Mouse (Mus musculus): ENCODE measurements around the gene Yrdc. TPM values are rescaled to one million over a fixed set of nuclear protein-coding genes. Genes with fewer than 3 reads are reported as not detected.

Gene Yrdc
- polyA plus RNA-seq, 1 experiment = 15.0 TPM

DNA sequence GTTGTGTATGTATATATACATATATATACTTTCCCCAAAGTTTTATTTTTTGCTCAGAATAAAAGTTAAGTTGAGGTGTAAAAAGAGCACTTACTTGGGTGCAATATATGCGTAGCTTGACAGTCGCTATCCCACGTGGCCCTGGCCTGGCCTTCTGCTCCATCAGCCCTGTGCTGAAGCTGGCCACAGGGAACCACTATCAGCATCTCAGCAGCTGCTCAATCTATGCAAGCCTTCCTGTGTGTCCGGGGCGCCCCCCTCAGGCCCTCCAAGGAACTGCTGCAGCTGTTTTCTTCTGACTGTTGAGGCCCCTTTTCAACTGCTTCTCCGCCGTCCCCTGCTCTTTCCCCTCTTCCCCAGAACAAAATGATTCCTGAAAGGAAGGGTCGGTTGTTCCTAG lies 2.9 kb upstream of the Yrdc start:
- H3K4me3 ChIP-seq (replicated peaks) = peak overlapping the region; percentile 56
- H3K9me3 ChIP-seq = no peaks in the 10 kb centered on the region
- peaks cover 57% of the 10 kb centered on the region for H3K36me3 ChIP-seq (replicated peaks; ENCODE audit: low read length)
- H3K4me1 ChIP-seq = peaks cover 64% of the 10 kb centered on the region
- TF ChIP-seq GATA1 (IDR thresholded peaks at IDR 0.05; ENCODE audit: borderline replicate concordance, low read length) = peak; percentile 3; the same call in 1 of the 3 replicates
- no peak for TF ChIP-seq FLI1 (IDR thresholded peaks at IDR 0.05; ENCODE audit: low read length)
- no peaks in the 10 kb centered on the region for H3K27me3 ChIP-seq (replicated peaks)

DNA sequence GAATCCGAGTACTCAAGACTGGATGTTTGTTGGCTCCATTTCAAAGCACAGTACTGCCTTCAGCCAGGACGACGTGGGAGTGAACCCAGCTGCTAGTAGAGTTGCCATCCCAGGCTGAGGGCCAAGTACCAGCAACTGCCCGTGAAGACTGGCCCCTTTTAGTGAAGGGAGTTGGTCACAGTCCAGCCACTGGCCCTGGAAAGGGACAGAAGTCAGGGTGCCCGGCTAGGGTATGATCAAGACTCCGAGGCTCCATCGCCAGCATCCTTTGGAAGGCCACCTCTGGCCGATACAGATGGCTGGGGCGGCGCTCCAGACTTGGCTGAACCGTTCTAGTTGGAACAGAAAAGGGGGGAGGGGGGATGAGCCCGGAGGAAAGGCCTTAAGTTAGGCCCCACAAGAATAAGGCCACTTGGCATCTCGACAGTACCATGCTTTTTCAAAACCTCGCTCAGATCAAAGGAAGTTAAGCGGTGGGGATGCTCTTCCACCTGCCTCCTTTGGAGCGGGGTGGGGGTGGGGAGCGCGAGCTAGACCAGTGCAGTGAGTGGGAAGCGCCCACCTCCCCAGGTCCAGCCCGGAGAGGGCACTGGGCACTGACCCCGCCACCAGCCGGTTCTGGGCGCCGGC lies 733 bp upstream of the Yrdc start:
- no peak for TF ChIP-seq FLI1 (IDR thresholded peaks at IDR 0.05; ENCODE audit: low read length)
- no peak for TF ChIP-seq GATA1 (IDR thresholded peaks at IDR 0.05; ENCODE audit: borderline replicate concordance, low read length)
- Histone ChIP-seq H3K9me3 (no peaks in the 10 kb centered on the region), H3K27me3 (replicated peaks) (no peaks in the 10 kb centered on the region), H3K36me3 (replicated peaks; ENCODE audit: low read length) (peaks cover 57% of the 10 kb centered on the region), H3K4me1 (peaks cover 70% of the 10 kb centered on the region), H3K4me3 (replicated peaks) (peak overlapping the region; percentile 96)

DNA sequence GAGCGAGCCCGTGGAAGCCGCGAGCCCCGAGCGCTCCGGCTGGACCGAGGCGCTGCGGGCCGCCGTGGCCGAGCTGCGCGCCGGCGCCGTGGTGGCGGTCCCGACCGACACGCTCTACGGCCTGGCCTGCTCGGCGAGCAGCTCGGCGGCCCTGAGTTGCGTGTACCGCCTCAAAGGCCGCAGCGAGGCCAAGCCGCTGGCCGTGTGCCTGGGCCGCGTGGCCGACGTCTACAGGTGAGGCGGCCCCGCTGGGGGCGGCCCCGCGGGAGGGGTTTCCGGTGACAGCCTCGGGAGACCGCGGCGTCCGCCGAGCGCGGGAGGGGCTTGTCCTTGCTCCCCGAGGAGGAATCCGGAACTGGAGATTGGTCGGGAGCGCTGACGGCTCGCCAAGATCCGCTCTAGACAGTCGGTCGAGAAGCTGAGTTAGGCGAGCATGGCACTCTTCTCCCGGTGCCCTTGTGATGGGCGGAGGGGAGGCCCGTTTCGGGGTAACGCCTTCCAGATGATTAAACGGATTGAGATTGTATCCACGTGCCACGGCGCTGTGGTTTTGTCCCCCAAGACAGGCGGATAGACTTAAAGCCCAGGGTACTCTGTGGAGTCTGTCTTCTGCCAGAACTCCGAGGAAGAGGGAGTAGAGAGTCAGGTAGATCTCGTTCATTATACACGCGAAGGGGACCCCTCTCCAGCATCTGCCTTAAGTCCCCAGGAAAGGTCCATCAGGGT lies 617 bp downstream of the Yrdc start, which contains the start of gene 1110065P20Rik:
TSS of gene 1110065P20Rik (minus strand) at position 264 of the 726 bp plus-strand sequence.
- H3K9me3 ChIP-seq = no peaks in the 10 kb centered on the region
- peaks cover 58% of the 10 kb centered on the region for H3K36me3 ChIP-seq (replicated peaks; ENCODE audit: low read length)
- no peaks in the 10 kb centered on the region for H3K27me3 ChIP-seq (replicated peaks)
- H3K4me3 ChIP-seq (replicated peaks) = peak within 1 kb of the TSS; percentile 96
- no peak for TF ChIP-seq FLI1 (IDR thresholded peaks at IDR 0.05; ENCODE audit: low read length)
- no peak for TF ChIP-seq GATA1 (IDR thresholded peaks at IDR 0.05; ENCODE audit: borderline replicate concordance, low read length)
- H3K4me1 ChIP-seq = peaks cover 58% of the 10 kb centered on the region

DNA sequence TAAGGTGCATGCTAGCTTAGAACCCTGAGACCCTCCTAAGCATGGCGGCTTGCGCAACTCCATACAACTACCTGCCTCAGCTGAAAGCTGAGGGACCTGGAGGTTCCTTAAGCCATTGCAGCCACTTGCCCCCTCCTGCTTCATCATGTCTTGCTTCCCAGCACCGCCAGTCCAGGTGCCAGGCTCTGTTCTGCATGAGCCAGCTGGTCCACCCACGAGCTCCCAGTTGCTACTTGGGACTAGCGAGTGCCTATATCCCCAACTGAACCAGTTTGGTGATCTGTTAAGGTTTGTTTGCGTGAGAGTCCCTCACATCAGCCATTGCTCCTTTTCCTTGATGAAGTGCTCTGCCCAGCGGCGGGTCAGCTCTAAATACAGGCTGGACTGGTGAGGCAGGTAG lies 5.8 kb downstream of the Yrdc start:
- no peak for TF ChIP-seq FLI1 (IDR thresholded peaks at IDR 0.05; ENCODE audit: low read length)
- no peak for TF ChIP-seq GATA1 (IDR thresholded peaks at IDR 0.05; ENCODE audit: borderline replicate concordance, low read length)
- Histone ChIP-seq H3K4me3 (replicated peaks) (no peak overlapping the region), H3K27me3 (replicated peaks) (peaks cover 17% of the 10 kb centered on the region), H3K9me3 (no peaks in the 10 kb centered on the region; the same call in 1 of the 2 replicates), H3K36me3 (replicated peaks; ENCODE audit: low read length) (peaks cover 57% of the 10 kb centered on the region), H3K4me1 (peaks cover 26% of the 10 kb centered on the region)

DNA sequence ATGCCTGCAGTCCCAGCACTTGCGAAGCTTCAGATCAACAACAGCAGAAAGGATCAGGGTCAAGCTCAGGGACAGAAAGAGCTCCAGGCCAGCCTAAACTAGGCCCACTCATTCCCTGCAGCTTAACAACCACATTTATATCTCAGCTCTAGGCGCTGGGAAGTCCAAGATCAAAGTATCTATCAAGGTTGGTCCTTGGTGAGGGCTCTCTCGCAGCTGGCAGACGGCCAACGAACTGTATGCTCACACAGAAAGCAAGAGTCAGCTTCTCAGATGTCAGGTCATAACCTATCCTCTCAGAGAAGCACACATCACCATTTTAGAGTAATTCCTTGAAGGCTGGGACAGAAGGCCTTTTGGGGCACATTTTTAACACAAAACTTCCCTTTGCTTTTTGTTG lies 7.9 kb downstream of the Yrdc start:
- TF ChIP-seq FLI1 (IDR thresholded peaks at IDR 0.05; ENCODE audit: low read length) = no peak
- no peak for TF ChIP-seq GATA1 (IDR thresholded peaks at IDR 0.05; ENCODE audit: borderline replicate concordance, low read length)
- Histone ChIP-seq H3K9me3 (peaks cover 9% of the 10 kb centered on the region), H3K4me3 (replicated peaks) (no peak overlapping the region), H3K36me3 (replicated peaks; ENCODE audit: low read length) (peaks cover 41% of the 10 kb centered on the region), H3K4me1 (peaks cover 16% of the 10 kb centered on the region), H3K27me3 (replicated peaks) (peaks cover 37% of the 10 kb centered on the region)

DNA sequence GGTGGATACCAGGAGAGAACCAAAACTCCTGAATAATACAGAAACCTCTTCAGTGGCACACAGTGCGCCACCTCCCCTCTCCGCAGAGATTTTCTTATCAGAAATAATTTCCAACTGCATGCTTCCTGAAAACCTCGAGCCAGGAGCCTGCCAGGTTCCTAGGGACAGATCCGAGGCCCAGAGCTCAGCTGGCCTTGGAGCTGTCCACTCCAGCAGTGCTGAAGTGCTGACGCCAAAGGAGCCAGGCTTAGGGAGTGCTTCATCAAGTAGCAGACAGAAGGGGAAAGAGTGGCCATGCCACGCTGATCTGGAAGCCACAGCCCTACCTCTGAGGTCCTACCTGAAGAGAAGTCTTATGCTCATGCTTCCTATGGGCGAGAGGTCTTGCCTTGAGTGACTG lies 10.0 kb downstream of the Yrdc start:
- Histone ChIP-seq H3K4me3 (replicated peaks) (no peak overlapping the region), H3K4me1 (peaks cover 12% of the 10 kb centered on the region), H3K9me3 (peaks cover 17% of the 10 kb centered on the region), H3K36me3 (replicated peaks; ENCODE audit: low read length) (peaks cover 20% of the 10 kb centered on the region), H3K27me3 (replicated peaks) (peaks cover 47% of the 10 kb centered on the region)
- no peak for TF ChIP-seq GATA1 (IDR thresholded peaks at IDR 0.05; ENCODE audit: borderline replicate concordance, low read length)
- no peak for TF ChIP-seq FLI1 (IDR thresholded peaks at IDR 0.05; ENCODE audit: low read length)

DNA sequence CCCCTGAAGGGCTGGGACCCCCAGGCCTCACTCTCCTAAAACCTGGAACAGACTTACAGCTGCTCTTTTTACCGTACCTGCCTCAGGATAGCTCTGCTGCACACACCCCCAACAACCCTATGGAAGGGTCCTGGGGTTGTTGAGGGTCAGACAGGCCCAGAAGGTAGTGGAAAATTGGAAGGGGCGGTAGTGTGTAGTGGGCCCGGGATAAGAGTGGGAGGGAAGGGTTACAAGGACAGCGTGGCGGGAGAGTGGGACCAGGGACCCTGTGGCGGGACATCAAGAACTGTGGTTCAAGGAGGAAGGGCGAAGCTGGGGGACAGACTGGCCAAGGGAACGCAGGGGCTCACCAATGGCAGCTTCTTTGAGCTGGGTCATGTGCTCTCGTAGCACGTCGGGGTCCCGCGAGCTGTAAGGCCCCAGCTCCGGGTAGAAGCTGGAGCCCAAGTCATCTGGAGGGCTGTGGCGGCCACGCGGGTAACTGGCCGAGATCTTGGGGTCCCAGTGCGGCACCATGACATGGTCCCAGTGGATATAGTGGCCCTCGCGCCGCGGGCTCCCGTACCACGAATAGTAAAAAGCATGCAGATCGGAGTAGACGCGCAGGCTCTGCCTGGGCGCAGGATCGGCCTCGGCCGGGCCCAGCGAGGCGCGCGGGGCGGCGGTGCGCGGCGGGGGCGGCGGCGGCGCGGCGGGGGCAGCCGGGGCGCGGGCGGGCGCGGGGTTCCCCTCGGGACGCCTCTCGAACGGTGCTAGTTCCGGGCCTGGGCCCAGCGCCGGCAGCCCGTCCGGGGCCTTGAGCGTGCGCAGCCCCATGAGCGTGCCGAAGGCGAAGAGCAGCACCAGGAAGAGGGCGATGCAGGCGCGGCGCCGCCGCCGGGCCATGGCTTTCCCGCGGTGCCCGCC lies 11.1 kb downstream of the Yrdc start, which contains the start of gene Maneal:
TSS of gene Maneal (minus strand) at position 889 of the 906 bp plus-strand sequence.
- H3K27me3 ChIP-seq (replicated peaks) = peaks cover 50% of the 10 kb centered on the region
- H3K4me3 ChIP-seq (replicated peaks) = peak within 1 kb of the TSS; percentile 73
- TF ChIP-seq FLI1 (IDR thresholded peaks at IDR 0.05; ENCODE audit: low read length) (no peak), GATA1 (IDR thresholded peaks at IDR 0.05; ENCODE audit: borderline replicate concordance, low read length) (no peak)
- peaks cover 9% of the 10 kb centered on the region for H3K36me3 ChIP-seq (replicated peaks; ENCODE audit: low read length)
- H3K9me3 ChIP-seq = peaks cover 17% of the 10 kb centered on the region
- H3K4me1 ChIP-seq = peaks cover 12% of the 10 kb centered on the region

DNA sequence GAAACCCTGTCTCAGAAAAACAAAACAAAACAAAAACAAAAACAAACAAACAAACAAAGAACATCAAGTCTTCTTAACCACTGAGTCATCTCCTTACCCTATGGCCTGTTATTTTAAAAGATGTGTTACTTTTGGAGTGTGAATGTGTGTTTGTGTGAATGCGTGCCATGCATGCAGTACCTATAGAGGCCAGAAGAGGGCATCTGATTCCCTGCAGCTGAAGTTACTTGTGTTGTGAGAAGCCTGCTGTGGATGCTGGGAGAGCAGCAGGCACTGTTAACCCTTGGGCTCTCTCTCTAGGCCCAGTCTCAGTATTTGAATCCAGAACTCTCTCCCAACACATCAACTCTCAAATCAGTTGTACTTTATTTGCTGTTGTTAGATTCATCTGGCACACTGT lies 22.2 kb downstream of the Yrdc start:
- H3K4me3 ChIP-seq (replicated peaks) = no peak overlapping the region
- TF ChIP-seq GATA1 (IDR thresholded peaks at IDR 0.05; ENCODE audit: borderline replicate concordance, low read length) (no peak), FLI1 (IDR thresholded peaks at IDR 0.05; ENCODE audit: low read length) (no peak)
- H3K36me3 ChIP-seq (replicated peaks; ENCODE audit: low read length) = no peaks in the 10 kb centered on the region
- peaks cover 11% of the 10 kb centered on the region for H3K27me3 ChIP-seq (replicated peaks)
- no peaks in the 10 kb centered on the region for H3K4me1 ChIP-seq
- peaks cover 38% of the 10 kb centered on the region for H3K9me3 ChIP-seq

DNA sequence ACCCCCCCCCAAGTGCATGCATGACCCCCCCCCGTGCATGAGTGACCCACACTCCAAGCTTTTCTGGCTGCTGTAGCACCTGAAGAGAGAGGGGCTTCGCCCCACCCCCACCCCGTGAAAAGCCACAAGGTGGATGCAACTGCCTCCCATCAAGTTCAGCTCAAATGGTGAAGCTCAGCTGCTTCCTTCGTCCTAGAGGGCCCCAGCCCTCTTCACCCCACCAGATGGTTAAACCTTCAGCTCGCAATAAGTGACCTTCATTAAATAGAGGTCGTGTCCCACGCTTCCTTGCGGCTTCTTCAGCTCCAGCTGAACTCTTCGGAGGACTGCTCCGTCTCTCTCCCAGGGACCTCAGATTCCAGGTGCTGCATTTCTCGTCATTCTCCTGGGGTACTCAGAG lies 30.1 kb downstream of the Yrdc start, which contains the start of gene Epha10:
TSS of gene Epha10 (plus strand) at position 301 of the 400 bp plus-strand sequence.
- peak within 1 kb of the TSS; percentile 79 for H3K4me3 ChIP-seq (replicated peaks)
- H3K9me3 ChIP-seq = peaks cover 12% of the 10 kb centered on the region
- TF ChIP-seq GATA1 (IDR thresholded peaks at IDR 0.05; ENCODE audit: borderline replicate concordance, low read length) = no peak
- no peak for TF ChIP-seq FLI1 (IDR thresholded peaks at IDR 0.05; ENCODE audit: low read length)
- H3K4me1 ChIP-seq = peaks cover 18% of the 10 kb centered on the region
- peaks cover 70% of the 10 kb centered on the region for H3K27me3 ChIP-seq (replicated peaks)
- no peaks in the 10 kb centered on the region for H3K36me3 ChIP-seq (replicated peaks; ENCODE audit: low read length)

Measured in megakaryocyte, embryonic 14.5 days (primary cell).